Mouse (Mus musculus): ENCODE data around the gene Dnm2.

Gene Dnm2

DNA sequence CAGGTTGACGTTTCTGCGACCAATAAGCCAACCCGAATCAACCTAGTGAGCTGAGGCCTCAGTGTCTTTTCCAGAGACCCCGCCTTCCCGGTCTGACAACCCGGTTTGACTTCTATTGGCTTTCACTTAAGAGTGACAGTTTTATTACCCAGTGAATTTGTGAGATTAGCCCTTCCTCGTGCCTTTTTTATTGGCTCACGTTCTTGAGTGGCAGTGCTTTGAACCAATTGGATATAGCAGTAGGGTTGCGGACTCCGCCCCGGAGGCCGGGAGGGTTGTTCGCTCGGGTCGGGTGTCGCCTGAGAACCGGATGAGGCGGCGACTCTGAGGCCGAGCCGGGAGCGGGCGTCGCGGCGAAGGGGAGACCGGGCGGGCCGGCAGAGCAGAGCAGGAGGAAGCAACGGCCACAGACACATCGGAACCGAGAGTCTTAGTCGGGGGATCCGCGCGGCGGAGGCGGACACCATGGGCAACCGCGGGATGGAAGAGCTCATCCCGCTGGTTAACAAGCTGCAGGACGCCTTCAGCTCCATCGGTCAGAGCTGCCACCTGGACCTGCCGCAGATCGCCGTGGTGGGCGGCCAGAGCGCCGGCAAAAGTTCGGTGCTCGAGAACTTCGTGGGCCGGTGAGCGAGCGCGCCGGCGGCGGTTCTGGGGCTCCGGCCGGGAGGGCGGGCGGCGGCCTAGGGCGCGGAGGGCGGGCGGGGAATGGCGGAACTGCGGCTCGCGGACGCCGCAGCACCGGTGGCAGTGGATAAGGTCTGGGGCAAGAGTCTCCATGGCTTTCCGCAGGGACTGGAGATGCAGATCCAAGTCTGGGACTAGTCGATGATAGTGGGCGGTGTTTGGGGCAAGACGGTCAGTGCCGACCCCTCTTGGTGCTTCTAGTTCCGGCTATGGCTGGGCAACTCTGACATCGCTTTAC, at the start of gene Dnm2:
TSS of gene Dnm2 (plus strand) at position 278 of the 925 bp plus-strand sequence.
- DNase-seq (ENCODE audit: low read depth, low spot score): peak; percentile 100

DNA sequence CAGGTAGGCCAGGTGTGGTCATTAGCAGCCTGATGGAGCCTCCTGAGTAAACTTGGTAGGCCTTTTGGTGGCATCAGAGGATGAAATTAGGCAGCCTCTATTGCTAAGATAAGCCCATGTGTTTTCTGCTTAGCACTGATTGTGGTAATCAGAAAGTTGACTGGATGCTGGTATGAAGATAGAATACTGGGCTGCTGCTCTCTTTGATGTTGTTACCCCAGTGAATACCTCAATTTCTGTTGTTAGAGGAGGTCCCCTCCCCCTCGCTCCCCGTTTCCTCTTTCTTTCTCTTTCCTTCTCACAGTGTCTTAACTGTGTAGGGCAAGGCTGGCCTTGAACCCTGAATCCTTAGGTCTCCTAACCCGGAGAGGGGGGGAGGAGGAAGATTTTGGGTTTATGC, 45.5 kb upstream of the Dnm2 start:
- DNase-seq (ENCODE audit: low read depth, low spot score): no peak

DNA sequence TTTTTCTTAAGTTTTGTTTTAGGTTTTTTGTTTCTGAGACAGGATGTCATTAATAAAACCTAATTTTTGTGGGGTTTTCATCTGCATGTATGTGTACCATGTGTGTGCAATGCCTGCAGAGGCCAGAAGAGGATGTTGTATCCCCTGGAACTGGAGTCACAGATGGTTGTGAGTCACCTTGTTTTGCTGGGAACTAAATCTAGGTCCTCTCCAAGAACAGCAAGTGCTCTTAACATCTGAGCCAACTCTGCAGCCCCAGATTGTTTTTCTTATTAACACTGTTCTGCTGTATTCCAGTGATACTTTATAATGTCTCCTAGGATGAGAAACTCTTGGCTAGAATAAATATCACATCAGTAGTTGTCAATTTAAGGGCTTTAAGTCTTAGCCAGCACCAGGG, 43.8 kb upstream of the Dnm2 start:
- no peak for DNase-seq (ENCODE audit: low read depth, low spot score)

DNA sequence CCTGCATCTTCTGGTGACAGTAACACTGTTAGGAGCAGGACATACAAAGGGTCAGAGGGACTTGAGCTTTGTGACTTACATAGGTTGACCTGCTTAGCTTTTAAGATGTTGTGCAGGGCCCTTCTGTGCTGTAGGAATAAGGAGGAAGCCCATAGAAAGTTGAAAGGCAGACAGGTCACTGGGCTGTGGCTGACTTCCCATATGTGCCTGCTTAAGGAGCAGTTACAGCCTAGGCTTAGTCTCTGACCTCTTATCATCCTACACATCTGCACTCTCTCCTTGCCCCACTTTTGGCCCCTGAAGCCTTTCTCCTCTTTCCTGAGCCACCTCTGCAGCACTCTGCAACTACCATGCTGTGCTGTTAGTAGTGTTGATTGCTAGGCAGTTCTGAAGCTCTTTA, 40.7 kb upstream of the Dnm2 start:
- no peak for DNase-seq (ENCODE audit: low read depth, low spot score)

DNA sequence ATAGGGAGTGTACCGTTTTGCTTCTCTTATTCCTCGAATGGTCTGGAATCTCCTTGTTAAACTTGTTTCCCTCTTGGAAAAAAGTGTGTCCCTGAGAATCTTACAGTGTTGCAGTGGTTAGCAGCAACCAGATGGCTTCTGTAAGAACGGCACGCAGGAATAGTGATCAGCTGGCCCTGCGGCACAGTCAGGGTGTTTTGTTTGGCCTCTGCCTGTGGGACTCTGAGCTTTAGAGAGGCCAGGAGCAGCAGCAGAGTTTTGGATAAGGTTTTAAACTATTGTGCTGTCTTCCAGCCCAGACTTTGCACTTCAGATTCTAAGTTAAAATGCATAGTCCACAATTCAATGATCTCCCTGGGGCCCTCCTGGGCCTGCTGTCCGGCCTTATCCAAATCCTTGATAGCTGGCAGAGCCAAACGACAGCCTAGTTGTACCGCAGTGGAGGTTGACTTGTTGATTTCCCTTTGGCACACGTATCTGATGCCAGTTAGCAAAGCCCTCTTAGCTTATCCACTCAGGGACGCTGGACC, 32.0 kb upstream of the Dnm2 start:
- DNase-seq (ENCODE audit: low read depth, low spot score): no peak

DNA sequence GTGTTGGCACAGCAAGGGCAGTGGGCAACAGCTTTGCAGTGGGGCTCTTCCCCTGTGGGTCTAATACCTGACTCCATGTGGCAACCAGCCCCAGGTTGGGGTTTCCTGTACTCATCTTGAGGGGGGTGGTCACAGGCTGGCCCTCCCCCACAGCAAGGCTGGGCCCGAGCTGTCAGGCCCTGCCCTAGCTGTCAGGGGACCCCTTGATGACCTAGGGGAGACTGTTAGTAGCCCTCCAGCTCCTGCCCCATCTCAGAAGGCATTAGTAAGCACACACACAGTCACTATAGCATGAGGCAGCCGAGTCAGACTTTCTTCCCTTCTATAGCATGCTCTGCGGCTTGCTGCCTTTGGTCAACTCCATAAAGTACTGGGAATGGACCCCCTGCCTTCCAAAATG, 29.0 kb upstream of the Dnm2 start:
- DNase-seq (ENCODE audit: low read depth, low spot score): no peak

DNA sequence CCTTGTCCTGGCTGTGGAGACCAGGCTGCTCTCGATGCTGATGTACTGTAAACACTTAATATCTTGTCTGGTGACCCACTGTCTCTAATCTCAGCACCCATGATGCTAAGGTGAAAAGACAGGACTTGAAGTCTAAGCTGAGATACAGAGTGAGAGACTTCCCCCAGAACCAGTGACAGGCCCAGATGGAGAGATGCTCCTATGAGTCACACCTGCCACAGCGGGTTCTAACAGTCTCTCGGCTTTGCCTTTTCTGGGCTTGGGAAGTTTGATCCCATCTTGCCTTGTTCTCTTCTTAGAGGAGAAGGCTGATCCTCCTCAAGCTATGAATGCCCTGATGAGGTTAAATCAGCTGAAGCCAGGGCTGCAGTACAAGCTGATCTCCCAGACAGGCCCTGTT, 27.5 kb upstream of the Dnm2 start:
- no peak for DNase-seq (ENCODE audit: low read depth, low spot score)

DNA sequence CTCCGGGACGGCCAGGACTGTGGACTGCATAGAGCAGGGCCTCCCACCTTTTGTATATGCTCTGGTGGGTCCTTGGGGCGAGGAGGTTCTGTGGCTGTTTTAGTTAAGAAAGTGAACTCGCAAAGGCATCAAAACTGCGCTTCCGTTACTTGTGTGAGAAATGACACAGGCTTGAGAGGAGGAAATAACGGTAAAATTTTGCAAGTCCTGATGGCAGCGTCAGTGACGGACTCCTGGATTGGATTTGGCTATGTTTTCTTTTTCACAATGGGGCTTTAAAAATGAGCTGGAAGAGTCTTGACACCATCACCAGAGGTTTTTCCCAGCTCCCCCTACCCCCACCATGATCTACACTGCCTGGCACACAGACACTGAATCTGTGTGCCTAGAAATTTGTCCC, 23.7 kb upstream of the Dnm2 start:
- no peak for DNase-seq (ENCODE audit: low read depth, low spot score)

DNA sequence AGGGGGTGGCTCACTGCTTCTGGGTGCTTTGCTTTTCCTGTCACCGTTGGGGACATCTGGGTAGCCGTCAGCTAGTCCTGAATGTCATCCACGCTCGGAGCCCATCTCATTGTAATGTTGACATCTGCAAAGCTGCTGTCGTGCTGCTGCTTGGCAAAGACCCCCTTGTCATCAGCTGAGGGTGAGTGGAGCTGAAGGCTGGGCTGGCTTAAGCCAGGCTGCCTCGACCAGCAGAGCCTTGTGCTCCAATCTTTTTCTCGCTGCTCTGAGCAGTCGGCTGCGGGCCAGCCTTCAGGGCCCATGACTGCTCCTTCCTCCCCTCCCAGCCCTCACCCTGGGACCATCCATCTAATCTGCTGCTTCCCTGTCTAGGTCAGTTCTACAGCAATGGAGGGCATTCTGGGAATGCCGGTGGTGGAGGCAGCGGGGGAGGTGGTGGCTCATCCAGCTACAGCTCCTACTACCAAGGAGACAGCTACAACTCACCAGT, 21.9 kb upstream of the Dnm2 start:
- DNase-seq (ENCODE audit: low read depth, low spot score): no peak

DNA sequence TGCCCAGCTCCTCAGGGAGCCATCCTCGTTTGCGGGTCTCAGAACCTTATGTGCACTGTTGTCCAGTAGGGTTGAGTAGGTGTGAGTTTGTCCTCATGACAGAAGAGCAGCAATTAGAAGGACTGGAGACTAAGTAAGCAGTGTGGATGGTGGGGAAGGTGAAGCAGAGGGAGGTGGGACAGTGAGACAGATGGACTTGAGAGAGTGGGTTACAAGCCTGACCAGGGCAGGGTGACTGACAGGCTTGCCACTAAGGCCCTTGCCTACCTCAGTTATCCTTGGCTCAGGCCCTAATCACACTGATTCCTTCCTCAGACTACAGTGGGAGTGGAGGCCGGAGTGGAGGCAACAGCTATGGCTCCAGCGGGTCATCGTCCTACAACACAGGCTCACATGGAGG, 21.0 kb upstream of the Dnm2 start:
- DNase-seq (ENCODE audit: low read depth, low spot score): no peak

DNA sequence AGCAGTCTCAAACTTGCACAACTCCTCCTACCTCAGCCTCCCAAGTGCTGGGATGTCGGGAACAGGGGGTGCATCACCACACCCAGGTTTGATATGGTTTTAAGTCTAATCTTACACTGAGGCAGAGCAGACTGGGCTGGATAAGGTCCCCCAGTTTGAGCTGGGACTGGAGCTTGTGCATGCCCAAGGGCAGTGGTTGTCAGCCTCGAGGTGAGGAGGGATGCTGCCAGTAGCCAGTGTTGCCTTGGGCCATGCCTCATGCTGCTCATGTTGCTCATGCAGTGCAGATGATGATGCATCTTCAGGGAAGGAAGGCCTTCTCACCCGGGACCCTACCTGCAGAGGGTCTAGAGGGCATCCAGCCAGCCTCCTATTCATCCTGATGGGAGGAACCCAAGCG, 19.2 kb upstream of the Dnm2 start:
- DNase-seq (ENCODE audit: low read depth, low spot score): no peak

DNA sequence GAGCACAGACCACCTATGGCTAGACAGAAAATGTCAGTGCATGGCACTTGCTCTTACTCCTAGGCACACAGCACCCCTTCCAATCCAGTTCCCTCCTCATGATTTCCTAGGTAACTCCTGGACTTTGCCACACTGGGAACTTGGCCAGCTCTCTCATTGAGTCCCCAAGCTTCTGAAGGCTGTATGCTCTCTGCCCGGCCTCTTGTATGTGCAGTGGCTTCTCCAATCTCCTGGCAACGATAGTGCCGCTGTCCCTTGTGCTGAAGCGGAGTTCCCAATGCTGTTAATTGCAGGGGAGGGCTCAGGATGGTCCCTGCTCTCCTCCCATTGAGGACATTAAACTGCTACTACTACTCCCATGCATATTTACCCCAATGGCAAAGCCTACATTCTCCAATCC, 16.8 kb upstream of the Dnm2 start:
- DNase-seq (ENCODE audit: low read depth, low spot score): no peak

DNA sequence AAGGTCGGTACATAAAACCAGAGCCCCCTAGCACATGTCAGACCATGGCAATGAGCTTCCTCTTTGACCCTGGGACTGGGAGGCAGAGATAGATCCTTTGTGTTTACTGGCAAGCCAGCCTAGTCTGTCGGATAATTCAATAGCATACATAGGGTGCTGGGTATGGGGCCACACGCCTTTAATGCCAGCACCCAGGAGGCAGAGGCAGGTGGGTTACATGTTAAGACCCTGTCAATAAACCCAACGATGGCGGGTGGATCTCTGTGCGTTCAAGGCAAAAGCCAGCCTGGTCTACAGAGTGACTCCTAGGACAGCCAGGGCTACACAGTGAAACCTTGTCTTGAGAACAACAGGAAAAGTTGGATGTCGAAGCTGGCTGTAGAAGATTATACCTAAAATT, 16.1 kb upstream of the Dnm2 start:
- no peak for DNase-seq (ENCODE audit: low read depth, low spot score)

DNA sequence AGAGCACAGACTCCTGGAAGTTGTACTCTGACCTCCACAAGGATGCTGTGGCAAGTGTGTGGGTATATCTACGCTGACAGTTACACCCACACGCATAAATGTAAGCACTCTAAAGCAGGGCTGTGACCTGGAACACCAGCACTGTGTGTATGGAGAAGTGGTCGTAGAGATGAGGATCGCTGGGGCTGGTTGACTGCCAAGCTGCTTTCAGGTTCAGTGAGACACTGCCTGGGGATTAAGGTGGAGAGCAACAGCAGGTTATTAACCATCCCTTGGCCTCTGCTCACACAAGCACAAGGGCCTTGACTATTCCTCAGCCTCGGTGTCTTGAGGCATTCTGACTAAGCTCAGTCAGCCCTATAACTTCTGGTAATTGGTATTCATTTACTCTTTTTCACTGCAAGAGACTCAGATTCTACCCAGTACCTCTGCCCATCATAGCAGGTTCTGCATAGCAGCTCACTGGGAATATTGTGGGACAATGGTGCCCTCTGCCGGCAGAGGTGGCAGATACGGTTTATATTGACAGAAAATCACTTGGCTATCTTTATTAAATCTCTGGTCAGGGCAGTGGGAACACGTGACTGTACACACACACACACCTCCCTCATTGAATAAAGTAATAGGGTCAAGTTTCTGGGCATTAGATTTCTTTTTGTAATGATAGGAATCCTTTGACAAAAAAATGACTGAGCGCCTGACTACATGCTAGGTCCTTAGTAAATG, 15.0 kb upstream of the Dnm2 start:
- peak; percentile 82 for DNase-seq (ENCODE audit: low read depth, low spot score)

DNA sequence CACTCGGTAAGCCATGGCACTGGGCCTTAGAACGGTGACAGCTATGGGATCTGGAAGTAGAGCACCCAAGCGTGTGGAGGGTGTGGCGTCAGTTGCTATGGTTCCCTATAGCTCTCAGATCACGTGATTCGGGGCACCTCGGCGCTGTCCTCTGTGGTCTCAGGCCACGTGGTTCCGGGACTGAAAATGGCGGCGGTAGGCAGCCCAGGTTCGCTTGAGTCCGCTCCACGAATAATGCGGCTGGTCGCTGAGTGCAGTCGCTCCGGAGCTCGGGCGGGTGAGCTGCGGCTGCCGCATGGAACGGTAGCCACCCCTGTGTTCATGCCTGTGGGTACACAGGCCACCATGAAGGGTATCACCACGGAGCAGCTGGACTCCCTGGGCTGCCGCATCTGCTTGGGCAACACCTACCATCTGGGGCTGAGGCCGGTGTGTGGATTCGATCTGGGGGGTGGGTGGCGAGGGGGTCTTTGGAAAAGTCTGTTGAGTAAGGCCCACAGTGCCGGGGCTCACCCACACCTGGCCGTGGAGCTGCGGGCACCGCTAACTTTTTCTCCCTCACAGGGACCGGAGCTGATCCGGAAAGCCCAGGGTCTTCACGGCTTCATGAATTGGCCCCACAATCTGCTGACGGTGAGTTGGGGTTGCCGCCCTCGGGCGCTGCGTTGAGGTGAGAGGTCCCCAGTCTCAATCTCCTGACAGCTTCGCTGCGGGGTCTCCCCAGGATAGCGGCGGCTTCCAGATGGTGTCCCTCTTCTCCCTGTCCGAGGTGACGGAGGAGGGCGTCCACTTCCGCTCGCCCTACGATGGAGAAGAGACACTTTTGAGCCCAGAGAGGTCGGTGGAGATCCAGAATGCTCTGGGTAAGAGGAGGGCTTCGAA, 12.8 kb upstream of the Dnm2 start, which contains the start of gene Qtrt1:
TSS of gene Qtrt1 (plus strand) at position 169 of the 882 bp plus-strand sequence.
- peak; percentile 88 for DNase-seq (ENCODE audit: low read depth, low spot score)

DNA sequence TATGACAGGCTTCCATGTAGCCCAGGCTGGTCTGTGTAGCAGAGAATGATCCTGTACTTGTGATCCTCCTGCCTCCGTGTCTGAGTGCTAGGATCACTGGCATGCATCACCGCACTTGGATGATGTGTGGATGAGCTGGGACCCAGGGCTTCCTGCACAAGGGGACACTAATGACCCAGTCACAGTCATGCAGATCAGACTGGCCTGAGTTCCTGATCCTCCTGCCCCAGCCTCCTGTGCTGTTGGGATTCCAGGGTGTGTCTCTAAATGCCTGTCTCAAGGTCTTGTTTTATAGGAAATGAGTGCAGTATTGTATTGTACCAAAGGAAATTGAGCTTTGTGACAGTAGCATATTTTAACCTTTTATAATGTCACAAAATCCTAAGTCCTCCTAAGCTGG, 6.8 kb upstream of the Dnm2 start:
- DNase-seq (ENCODE audit: low read depth, low spot score): no peak

DNA sequence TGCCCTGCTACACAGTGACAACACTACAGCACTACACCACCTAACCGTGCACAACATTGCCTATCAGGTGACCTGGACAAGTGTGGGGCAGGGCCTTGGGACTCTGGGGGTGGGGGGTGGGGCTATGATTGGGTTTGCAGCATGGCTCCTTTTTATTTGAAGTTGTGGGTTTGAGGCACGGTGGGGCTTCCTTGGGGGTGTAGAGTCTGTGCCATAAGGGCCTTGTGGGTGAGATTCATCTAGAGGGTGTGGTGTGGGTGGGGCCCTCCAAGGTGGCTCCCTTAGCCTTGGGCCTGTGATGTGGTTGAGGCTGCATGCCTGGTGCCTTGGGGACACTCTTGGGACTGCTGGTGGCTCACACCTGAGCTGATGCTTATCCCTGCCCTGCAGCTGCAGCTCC, 5.1 kb upstream of the Dnm2 start:
- DNase-seq (ENCODE audit: low read depth, low spot score): no peak

DNA sequence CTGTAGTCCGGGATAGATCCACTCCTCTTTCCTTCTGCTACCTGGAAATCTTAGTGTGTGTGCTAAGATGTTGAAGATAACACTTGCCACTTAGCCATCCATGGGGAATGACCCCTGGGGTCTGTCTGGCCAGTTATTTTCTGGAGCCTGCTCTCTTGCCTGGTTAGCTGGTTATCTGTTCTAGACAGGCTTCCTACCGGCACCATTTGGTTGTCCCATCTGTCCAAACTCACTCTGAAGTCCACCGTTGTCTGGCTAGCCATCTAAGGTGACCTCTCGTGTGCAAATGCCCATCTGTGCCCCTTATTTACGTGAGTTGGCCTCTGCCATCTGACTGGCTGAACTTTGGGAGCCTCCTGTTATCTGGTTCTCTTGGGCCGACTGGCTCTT, 843 bp downstream of the Dnm2 start:
- no peak for DNase-seq (ENCODE audit: low read depth, low spot score)

DNA sequence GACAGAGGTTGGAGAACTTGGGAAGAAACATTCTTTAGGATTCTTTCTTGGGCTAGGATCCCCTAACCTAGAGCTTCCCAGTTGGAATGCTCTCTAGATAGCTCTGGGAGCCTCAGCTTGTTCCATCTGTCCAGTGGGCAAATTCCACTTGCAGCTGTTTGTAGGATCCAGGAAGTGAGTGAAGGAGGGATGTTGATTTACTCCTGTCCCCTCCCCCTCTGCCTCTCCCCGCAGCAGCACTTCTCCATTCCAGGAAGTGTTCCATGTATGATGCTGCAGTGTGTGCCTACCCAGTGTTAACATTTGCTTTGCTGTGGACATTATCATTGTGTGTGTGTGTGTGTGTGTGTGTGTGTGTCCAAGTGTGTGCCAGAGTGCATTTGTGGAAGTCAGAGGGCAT, 1.3 kb downstream of the Dnm2 start:
- no peak for DNase-seq (ENCODE audit: low read depth, low spot score)

DNA sequence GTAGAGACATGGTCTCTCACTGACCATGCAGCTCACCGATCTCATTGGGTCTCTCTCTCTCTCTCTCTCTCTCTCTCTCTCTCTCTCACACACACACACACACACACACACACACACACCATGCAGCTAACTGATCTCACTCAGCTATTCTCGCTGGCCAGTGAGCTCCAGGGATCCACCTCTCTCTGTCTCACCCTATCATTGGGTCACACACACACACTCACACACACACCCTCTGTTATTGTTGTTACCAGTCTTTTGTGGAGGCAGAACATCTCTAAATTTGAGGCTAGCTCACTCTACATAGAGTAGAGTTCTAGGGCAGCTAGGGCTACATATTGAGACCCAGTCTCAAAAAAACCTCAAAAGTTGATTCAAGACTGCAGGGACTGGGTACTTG, 1.8 kb downstream of the Dnm2 start:
- DNase-seq (ENCODE audit: low read depth, low spot score): no peak

DNA sequence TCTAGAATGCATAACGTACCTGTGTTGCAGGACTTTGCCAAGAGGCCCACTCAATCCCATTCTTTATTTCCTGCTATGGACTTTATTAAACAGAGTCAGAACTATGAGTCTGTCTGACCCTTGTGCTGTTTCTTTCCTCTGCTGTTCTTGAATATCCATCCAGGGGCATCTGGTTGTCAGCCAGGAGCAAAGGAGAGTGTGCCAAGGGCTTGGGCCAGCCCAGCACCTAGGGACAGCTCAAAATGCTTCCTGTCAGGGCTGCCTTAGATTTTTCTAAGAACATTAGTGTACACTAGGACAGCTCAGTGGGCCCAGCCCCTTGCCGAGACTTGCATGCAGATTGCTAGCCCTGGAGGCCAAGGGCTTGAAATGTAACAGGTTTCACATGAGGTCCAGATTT, 3.1 kb downstream of the Dnm2 start:
- no peak for DNase-seq (ENCODE audit: low read depth, low spot score)

DNA sequence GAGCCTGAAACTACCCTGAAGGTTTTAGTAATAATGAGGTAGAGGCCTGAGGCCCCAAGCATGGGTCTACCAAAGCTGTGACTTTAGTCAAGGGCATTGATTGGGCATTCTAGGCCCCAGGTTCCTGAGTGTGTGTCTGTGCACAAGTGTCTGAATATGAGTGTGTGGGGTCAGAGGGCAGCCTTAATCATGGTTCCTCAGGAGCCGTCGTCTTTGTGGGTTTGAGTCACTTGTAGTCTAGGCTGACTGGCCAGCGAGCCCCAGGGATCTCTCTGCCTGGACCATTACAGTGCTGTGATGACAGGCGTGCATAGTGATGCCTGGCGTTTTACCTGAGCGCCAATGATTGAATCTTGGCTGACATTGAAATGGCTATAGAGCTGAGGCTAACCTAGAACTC, 3.5 kb downstream of the Dnm2 start:
- no peak for DNase-seq (ENCODE audit: low read depth, low spot score)

Measured in forelimb bud, embryonic 11.5 days (tissue).